Mouse (Mus musculus): ENCODE data around the gene Ifna4.
"Not testable (repeated sequence)": the region's sequence is repeated elsewhere in the genome, so short reads cannot be mapped to it uniquely, and the experiment has no call there.

Gene Ifna4

GRCm38 (mm10) chr4:88841438-88841911, at the start of gene Ifna4:
TSS of gene Ifna4 (plus strand) at chr4:88841861.
- DNase-seq (ENCODE audit: low spot score): no peak

GRCm38 (mm10) chr4:88793936-88794675, 47.6 kb upstream of the Ifna4 start, which contains the start of gene Gm13275:
TSS of gene Gm13275 (plus strand) at chr4:88794487.
- DNase-seq (ENCODE audit: low spot score): not testable (repeated sequence)

- DNase-seq (ENCODE audit: low spot score): not testable (repeated sequence)
Measured at GRCm38 (mm10) chr4:88797097-88797496, 44.6 kb upstream of the Ifna4 start, which contains the start of gene Gm13279. TSS of gene Gm13279 (plus strand) at chr4:88797397.

GRCm38 (mm10) chr4:88799365-88799764, 42.3 kb upstream of the Ifna4 start, which contains the start of gene Gm13285:
TSS of gene Gm13285 (plus strand) at chr4:88799665.
- not testable (repeated sequence) for DNase-seq (ENCODE audit: low spot score)

GRCm38 (mm10) chr4:88802954-88803353, 38.7 kb upstream of the Ifna4 start, which contains the start of gene Gm13287:
TSS of gene Gm13287 (plus strand) at chr4:88803254.
- not testable (repeated sequence) for DNase-seq (ENCODE audit: low spot score)

GRCm38 (mm10) chr4:88805231-88805630, 36.4 kb upstream of the Ifna4 start, which contains the start of gene Gm13288:
TSS of gene Gm13288 (plus strand) at chr4:88805531.
- not testable (repeated sequence) for DNase-seq (ENCODE audit: low spot score)

- not testable (repeated sequence) for DNase-seq (ENCODE audit: low spot score)
Measured at GRCm38 (mm10) chr4:88805761-88806160, 35.9 kb upstream of the Ifna4 start.

- no peak for DNase-seq (ENCODE audit: low spot score)
Measured at GRCm38 (mm10) chr4:88815928-88816327, 25.7 kb upstream of the Ifna4 start, which contains the start of gene Ifna7. TSS of gene Ifna7 (plus strand) at chr4:88816228.

- no peak for DNase-seq (ENCODE audit: low spot score)
Measured at GRCm38 (mm10) chr4:88819659-88820058, 22.0 kb upstream of the Ifna4 start, which contains the start of gene Ifna11. TSS of gene Ifna11 (plus strand) at chr4:88819959.

- DNase-seq (ENCODE audit: low spot score): no peak
Measured at GRCm38 (mm10) chr4:88822995-88823394, 18.7 kb upstream of the Ifna4 start.

GRCm38 (mm10) chr4:88827116-88827515, 14.5 kb upstream of the Ifna4 start, which contains the start of gene Ifna6:
TSS of gene Ifna6 (plus strand) at chr4:88827416.
- not testable (repeated sequence) for DNase-seq (ENCODE audit: low spot score)

GRCm38 (mm10) chr4:88830523-88830922, 11.1 kb upstream of the Ifna4 start:
- no peak for DNase-seq (ENCODE audit: low spot score)

- not testable (repeated sequence) for DNase-seq (ENCODE audit: low spot score)
Measured at GRCm38 (mm10) chr4:88835225-88835624, 6.4 kb upstream of the Ifna4 start, which contains the start of gene Ifna5. TSS of gene Ifna5 (plus strand) at chr4:88835525.

GRCm38 (mm10) chr4:88838828-88839227, 2.8 kb upstream of the Ifna4 start:
- DNase-seq (ENCODE audit: low spot score): no peak

GRCm38 (mm10) chr4:88840058-88840457, 1.6 kb upstream of the Ifna4 start:
- DNase-seq (ENCODE audit: low spot score): no peak

GRCm38 (mm10) chr4:88845334-88845733, 3.7 kb downstream of the Ifna4 start:
- DNase-seq (ENCODE audit: low spot score): no peak

- no peak for DNase-seq (ENCODE audit: low spot score)
Measured at GRCm38 (mm10) chr4:88849698-88850097, 8.0 kb downstream of the Ifna4 start, which contains the start of gene Ifna1. TSS of gene Ifna1 (plus strand) at chr4:88850087.

GRCm38 (mm10) chr4:88851026-88851763, 9.5 kb downstream of the Ifna4 start:
- no peak for DNase-seq (ENCODE audit: low spot score)

GRCm38 (mm10) chr4:88859214-88859613, 17.6 kb downstream of the Ifna4 start:
- DNase-seq (ENCODE audit: low spot score): no peak

- no peak for DNase-seq (ENCODE audit: low spot score)
Measured at GRCm38 (mm10) chr4:88863309-88863708, 21.6 kb downstream of the Ifna4 start.

- DNase-seq (ENCODE audit: low spot score): peak; percentile 35
Measured at GRCm38 (mm10) chr4:88864599-88864998, 22.9 kb downstream of the Ifna4 start.

GRCm38 (mm10) chr4:88865011-88865569, 23.4 kb downstream of the Ifna4 start:
- no peak for DNase-seq (ENCODE audit: low spot score)

Measured in spleen, adult 12 weeks (tissue).